Mouse (Mus musculus) spleen, embryonic (tissue): ENCODE data around the gene Ell.

Source experiments
- CTCF ChIA-PET: fragments of 350-600 bp; sonication (Branson Sonifier 250); formaldehyde crosslinking; loops from one replicate; lab custom pipeline; 2022; lab: Charles Lee

Gene Ell

GRCm38 (mm10) chr8:70539077-70539813 lies at the start of gene Ell:
TSS of gene Ell (plus strand) at chr8:70539457.
- CTCF ChIA-PET, result interaction anchor here (0.8 to 1.7 kb wide), 2 partner anchors 28 to 30 kb away, joined by 3 to 6 read pairs; no protein-coding TSS in a partner anchor

GRCm38 (mm10) chr8:70489576-70489975 lies 49.7 kb upstream of the Ell start:
- CTCF ChIA-PET, result no interaction called here

GRCm38 (mm10) chr8:70490061-70490879 lies 49.0 kb upstream of the Ell start:
- CTCF ChIA-PET, result interaction anchor here (0.6 kb wide), 1 partner anchor 15 kb away, joined by 9 read pairs; no protein-coding TSS in a partner anchor

DNA sequence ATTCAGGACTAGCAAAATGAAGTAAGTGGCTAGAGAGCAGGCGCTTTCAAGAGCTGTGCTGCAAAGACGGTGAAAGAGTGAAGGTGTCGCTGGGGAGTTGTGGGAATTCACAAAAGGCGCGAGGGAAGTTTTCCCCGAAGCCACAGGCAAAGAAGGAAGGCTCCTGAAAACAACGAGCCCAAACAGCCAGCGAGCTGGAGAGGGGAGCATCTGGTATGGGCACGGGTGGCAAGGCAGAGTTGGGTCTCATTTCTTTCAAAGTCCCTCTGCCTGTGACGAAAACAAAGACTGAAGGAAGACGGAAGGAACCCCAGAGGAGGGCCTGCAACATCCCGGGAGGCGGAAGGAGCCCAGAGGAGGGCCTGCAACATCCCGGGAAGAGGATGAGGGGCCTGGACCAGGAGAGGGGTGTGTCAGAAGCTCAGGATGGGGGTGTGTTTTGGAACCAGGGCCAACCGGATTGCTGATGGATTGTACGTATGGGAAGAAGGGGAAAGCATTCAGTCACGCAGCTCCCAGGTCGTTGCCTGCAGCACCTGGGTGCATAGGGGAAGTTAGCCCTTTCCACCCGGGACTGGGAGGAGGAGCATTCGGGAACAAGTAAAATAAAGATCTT lies 48.3 kb upstream of the Ell start:
- CTCF ChIA-PET, result no interaction called here

DNA sequence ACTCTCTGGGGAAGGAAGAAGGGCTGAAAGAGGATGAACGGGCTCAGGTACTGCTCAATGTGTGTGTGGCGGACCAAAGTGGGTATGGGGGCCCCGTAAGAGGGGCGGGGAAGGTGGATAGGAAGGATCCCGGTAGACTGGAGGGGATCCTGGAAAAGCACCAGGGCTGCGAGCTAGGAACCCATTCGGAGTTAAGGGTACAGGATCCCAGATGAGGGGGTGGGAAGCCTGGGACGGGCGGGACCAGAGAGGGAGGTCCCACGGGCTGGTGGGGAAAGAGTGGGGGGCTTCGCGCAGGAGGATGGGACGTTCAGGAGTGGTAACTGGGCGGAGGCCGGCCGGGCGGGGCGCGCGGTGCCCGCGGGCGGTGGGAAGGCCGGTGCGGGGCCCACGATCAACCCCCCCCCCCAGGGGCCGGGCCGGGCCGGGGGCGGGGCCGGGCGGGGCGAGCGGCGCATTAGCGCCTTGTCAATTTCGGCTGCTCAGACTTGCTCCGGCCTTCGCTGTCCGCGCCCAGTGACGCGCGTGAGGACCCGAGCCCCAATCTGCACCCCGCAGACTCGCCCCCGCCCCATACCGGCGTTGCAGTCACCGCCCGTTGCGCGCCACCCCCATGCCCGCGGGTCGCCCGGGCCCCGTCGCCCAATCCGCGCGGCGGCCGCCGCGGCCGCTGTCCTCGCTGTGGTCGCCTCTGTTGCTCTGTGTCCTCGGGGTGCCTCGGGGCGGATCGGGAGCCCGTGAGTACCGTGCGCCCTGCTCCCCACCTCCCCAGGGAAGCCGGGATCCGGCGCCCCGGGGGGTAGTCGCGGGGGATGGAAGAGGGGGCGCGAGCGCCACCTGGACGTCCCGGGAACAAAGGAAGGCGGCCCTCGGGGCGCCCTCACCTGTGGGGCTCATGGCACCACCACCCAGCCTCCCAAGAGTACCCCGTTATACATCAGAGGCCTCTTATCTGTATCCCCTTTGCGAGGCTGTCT lies 46.3 kb upstream of the Ell start, which contains the start of gene Crlf1:
Gene Crlf1, plus strand, starts transcription at position 495 of the 977 bp plus-strand sequence.
- CTCF ChIA-PET, result no interaction called here

DNA sequence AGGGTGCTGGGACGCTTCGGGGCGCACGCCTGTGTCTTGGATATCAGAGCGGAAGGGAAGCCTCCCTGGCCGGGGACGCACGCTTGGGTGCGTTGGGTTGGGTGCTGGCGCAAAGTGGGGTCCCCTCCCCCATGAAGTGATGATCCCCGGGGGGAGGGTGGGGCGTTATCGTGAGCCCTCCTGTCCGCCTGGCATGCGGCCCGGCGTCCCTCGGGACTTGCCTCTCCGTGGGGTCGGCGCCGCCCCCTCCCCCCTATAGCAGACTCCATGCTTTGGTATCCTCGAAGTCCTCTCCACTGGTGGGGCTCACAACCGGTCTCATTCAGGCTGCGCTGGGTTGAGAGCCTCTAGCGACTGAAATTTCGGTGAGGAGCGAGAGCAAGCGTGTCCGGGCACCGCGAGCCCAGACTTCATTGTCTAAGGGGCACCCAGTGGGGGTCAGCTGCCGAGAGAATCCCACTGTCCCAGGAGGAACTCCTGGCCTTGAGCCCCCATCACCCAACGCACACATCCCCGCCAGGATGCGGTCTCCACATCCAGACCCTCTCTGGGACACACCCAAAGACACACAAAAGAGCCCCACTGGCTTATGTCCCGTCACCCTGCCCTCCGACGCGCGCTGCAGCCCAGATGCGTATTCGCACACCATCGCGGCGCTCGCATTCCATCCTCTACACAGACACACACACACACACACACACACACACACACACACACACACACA lies 45.4 kb upstream of the Ell start:
- CTCF ChIA-PET, result no interaction called here

DNA sequence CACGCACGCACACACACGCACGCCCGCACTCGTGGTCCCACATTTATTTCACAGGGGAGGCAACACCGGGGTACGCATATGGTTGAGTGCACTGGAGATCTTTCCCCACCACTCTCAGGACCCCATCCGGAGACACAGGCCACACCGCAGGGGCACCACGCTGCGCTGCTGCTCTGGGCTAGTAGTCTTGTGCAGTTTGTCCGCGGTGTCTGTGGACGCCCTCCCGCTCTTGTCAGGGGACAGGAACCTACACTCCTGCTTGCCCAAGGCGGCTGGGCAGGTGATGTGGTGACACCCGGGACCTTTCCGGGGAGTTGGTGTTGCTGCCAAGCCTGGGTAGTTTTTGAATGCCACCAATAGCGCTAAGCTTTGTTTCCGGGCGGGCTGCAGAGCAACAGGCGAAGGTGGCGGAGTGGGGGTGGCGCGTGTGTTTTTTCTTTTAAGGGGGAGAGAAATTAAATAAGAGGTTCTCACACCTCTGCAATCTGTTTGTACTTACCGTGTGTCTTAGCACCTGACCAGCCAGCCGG lies 44.8 kb upstream of the Ell start:
- CTCF ChIA-PET, result no interaction called here

DNA sequence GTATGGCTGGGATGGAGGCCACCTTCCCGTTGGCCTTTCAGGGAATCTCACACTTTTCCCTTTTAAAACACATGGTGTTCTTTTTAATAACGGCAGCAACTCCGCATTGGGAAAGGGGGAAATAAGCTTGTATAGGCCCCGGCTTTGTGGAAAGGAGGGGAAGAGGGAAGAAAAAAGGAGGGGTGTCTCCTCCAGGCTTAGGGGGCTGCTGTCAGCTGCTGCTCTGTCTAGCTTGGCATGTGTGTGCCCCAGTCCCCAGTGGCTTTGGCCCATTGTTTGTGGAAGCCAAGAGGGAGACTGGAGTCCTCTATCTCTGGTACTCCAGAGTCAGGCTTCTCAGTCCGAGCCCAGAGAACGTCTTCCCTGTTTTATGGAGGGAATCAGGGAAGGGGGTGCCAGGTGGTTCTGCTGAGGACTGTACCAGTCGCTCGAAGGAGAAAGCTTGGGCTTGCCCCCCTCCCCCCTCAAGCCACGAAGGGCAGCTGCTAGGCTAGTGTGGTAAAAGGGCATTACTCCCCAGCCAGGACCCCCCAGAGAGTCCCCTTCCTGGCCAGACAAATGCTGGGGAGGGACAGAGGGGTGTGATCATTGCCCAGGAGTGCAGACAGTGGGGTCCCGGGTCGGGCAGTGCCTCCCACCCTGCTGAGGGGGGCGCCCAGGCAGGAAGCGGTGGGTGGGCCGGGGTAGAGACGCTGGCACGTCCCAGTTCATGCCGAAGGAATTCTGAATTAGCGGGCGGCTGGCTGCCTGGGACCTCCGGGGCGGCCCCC lies 44.1 kb upstream of the Ell start:
- CTCF ChIA-PET, result no interaction called here

GRCm38 (mm10) chr8:70495771-70496062 lies 43.5 kb upstream of the Ell start:
- CTCF ChIA-PET, result no interaction called here

DNA sequence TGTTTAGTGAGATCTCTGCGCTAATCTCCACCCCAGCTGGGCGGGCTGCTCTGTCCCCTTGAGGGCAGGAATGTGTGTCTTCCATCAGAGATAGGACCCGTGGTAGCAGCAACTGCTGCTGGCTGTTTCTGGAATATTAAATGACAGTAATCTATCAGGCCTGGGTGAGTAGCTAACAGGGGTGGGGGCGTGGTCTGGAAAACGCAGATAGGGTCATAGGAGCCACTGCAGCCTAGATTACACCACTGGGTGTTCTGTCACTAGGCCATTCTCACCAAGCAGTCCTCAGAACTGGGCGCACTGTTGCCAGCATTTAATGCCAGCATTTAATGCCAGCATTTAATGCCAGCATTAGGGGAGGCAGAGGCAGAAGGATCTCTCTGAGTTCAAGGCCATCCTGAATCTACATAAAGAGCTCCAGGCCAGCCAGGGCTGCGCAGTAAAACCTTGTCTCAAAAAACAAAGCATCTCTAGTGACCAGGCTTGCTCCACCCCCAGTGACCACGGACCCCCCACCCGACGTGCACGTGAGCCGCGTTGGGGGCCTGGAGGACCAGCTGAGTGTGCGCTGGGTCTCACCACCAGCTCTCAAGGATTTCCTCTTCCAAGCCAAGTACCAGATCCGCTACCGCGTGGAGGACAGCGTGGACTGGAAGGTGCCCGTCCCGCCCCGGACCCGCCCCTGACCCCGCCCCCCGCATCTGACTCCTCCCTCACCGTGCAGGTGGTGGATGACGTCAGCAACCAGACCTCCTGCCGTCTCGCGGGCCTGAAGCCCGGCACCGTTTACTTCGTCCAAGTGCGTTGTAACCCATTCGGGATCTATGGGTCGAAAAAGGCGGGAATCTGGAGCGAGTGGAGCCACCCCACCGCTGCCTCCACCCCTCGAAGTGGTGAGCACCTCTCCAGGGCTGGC lies 38.6 kb upstream of the Ell start:
- CTCF ChIA-PET, result interaction anchor here (0.6 kb wide), 2 partner anchors 155 to 263 kb away, joined by 4 read pairs; no protein-coding TSS in a partner anchor

GRCm38 (mm10) chr8:70501820-70502529 lies 37.3 kb upstream of the Ell start:
- CTCF ChIA-PET, result no interaction called here

GRCm38 (mm10) chr8:70502540-70502939 lies 36.7 kb upstream of the Ell start:
- CTCF ChIA-PET, result interaction anchor here (0.7 kb wide), 1 partner anchor 597 kb away, joined by 3 read pairs; no protein-coding TSS in a partner anchor

DNA sequence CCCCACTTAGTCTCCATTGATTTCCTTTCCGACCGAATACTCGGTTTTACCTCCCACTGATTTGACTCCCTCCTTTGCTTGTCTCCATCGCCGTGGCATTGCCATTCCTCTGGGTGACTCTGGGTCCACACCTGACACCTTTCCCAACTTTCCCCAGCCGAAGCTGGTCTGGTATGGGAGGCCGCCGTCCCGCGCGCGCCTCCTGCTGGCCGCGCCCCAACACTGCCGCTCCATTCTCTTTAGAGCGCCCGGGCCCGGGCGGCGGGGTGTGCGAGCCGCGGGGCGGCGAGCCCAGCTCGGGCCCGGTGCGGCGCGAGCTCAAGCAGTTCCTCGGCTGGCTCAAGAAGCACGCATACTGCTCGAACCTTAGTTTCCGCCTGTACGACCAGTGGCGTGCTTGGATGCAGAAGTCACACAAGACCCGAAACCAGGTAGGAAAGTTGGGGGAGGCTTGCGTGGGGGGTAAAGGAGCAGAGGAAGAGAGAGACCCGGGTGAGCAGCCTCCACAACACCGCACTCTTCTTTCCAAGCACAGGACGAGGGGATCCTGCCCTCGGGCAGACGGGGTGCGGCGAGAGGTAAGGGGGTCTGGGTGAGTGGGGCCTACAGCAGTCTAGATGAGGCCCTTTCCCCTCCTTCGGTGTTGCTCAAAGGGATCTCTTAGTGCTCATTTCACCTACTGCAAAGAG lies 36.1 kb upstream of the Ell start:
- CTCF ChIA-PET, result interaction anchor here (0.7 to 0.8 kb wide), 2 partner anchors 598 to 683 kb away, joined by 3 to 7 read pairs; no protein-coding TSS in a partner anchor

DNA sequence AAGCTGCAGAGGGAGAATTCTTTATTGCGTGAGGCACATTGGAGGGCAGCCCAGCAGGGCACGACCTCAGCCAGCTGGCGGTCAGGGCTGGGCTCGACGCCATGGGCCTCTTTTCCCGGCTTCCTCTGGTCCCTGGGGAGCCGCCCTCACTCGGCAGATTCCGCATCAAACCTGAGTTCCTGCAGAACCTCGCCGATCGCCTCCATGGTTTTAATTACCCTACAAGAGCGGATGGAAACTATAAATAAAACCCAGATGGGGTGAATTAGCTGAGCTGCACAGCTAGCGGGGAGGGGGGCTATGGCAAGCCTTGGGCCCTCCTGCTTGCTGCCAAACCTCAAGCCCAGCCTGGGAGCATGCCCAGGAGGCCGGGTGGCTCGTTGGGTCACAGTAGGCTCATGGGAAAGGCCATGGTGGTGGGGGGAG lies 35.0 kb upstream of the Ell start:
- CTCF ChIA-PET, result interaction anchor here (1.0 kb wide), 1 partner anchor 78 kb away, joined by 3 read pairs; no protein-coding TSS in a partner anchor

DNA sequence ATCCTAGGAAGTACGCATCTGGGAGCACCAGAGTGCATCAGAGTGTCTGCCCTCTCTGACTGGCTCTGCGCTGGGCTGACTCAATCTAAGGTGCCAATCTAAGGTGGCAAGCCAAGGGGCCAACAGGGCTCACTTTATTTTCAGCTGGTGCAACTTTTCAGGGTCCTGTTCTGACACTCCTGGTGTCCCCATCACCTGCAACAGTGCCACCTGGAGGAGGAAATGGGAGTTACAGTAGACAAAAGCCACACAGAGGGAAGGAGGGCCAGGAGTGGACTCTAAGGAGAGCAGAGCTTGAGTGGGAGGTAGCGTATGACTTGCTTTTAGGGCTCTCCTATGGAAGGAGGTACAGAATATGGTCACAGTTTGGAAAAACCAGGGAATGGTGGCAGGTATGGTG lies 34.4 kb upstream of the Ell start:
- CTCF ChIA-PET, result interaction anchor here (0.6 to 1.0 kb wide), 3 partner anchors 14 to 203 kb away, joined by 3 to 9 read pairs (median 3); no protein-coding TSS in a partner anchor

- CTCF ChIA-PET, result interaction anchor here (0.6 to 0.8 kb wide), 4 partner anchors 15 to 204 kb away, joined by 3 to 9 read pairs (median 6); no protein-coding TSS in a partner anchor
These were observed 33.4 kb upstream of the Ell start for GRCm38 (mm10) chr8:70505698-70506327.
